Mouse (Mus musculus) midbrain, embryonic 10.5 days (tissue): Measurements from ENCODE around the gene Taar7f. TPM values are rescaled to one million over a fixed set of nuclear protein-coding genes. Genes with fewer than 3 reads are reported as not detected.
"Not testable (repeated sequence)": the region's sequence is repeated elsewhere in the genome, so short reads cannot be mapped to it uniquely, and the experiment has no call there.

Experiments
- DNase-seq: peaks from one replicate; pipeline ENCODE4 v3.0.0-alpha.2; 2017; ENCODE audit warnings: low spot score
- H3K27ac ChIP-seq: fragments of 300-500 bp; sonication (generic); replicated peaks from 2 replicates; pipeline ENCODE4 v1.5.1; 2016; ENCODE audit warnings: mild to moderate bottlenecking
- H3K27me3 ChIP-seq: fragments of 300-500 bp; sonication (generic); 2 replicates; pipeline ENCODE4 v1.6.1; 2016; ENCODE audit warnings: low read depth, mild to moderate bottlenecking; ENCODE audit not compliant: poor library complexity, severe bottlenecking
- H3K36me3 ChIP-seq: fragments of 300-500 bp; sonication (generic); 2 replicates; pipeline ENCODE4 v1.6.1; 2016; ENCODE audit warnings: mild to moderate bottlenecking, moderate library complexity
- H3K4me1 ChIP-seq: fragments of 300-500 bp; sonication (generic); 2 replicates; pipeline ENCODE4 v1.6.1; 2016
- H3K4me3 ChIP-seq: fragments of 300-500 bp; sonication (generic); 2 replicates; pipeline ENCODE4 v1.5.1; 2016; ENCODE audit warnings: mild to moderate bottlenecking, moderate library complexity
- H3K9me3 ChIP-seq: fragments of 300-500 bp; sonication (generic); replicated peaks from 2 replicates; pipeline ENCODE4 v1.6.1; 2016; ENCODE audit warnings: mild to moderate bottlenecking
- whole genome bisulfite sequencing: fragments of 180-500 bp; shearing (Covaris S2); methylation state at CpG from one replicate; pipeline ENCODE4 v1.1.7; 2016; 5-methylcytosine and 5-hydroxymethylcytosine counted together
- polyA plus RNA-seq: library from polyadenylated mRNA; unstranded; fragments of >200 nt; fragmentation: Nextera tagmentation; extraction: Ambion mirVana; gene quantifications from 2 replicates; pipeline ENCODE4 v1.2.1, GENCODE M21; 2016

Taar7f gene
- polyA plus RNA-seq = not detected in 2 replicates

GRCm38 (mm10) chr10:24049210-24049609 lies at the start of gene Taar7f:
TSS of gene Taar7f (plus strand) at chr10:24049510.
- H3K4me3 ChIP-seq = no peak within 1 kb of the TSS
- H3K36me3 ChIP-seq = no peaks in the 10 kb centered on the region
- no peak for DNase-seq
- H3K4me1 ChIP-seq = no peaks in the 10 kb centered on the region
- H3K27me3 ChIP-seq = no peaks in the 10 kb centered on the region
- H3K27ac ChIP-seq = no peak within 1 kb of the TSS
- no peaks in the 10 kb centered on the region for H3K9me3 ChIP-seq

GRCm38 (mm10) chr10:23999639-24000038 lies 49.7 kb upstream of the Taar7f start, which contains the start of gene Taar7b:
TSS of gene Taar7b (plus strand) at chr10:23999939.
- Histone ChIP-seq H3K36me3 (no peaks in the 10 kb centered on the region), H3K27ac (no peak within 1 kb of the TSS), H3K9me3 (no peaks in the 10 kb centered on the region), H3K27me3 (no peaks in the 10 kb centered on the region), H3K4me3 (no peak within 1 kb of the TSS), H3K4me1 (no peaks in the 10 kb centered on the region)
- DNase-seq = no peak
- WGBS = 87% methylated on average over 1 of the region's 1 CpGs

DNA sequence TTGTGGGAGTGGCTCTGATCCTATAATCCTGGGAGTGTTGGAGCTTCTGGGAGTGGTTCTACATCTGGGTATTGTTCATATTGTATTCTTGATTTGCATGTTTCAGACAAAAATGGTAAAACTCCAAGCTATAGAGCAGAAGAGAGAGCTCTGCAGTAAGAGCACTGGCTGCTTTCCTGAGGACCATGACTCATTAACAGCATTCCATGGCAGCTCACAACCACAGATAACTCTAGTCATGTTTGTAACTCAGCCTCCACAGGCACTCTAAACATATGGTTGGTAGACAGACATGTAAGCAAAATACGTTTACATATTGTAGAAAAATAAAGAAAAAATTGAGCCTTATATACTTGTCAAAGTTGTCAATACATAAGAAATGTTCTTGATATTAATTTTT lies 42.9 kb upstream of the Taar7f start:
- H3K4me1 ChIP-seq = no peaks in the 10 kb centered on the region
- DNase-seq = no peak
- H3K36me3 ChIP-seq = no peaks in the 10 kb centered on the region
- H3K9me3 ChIP-seq = no peaks in the 10 kb centered on the region
- WGBS = 77% methylated on average over 1 of the region's 1 CpGs
- H3K27ac ChIP-seq = no peak overlapping the region
- H3K27me3 ChIP-seq = no peaks in the 10 kb centered on the region
- H3K4me3 ChIP-seq = no peak overlapping the region

GRCm38 (mm10) chr10:24007034-24007433 lies 42.3 kb upstream of the Taar7f start:
- H3K4me1 ChIP-seq = no peaks in the 10 kb centered on the region
- WGBS = 79% methylated on average over 2 of the region's 2 CpGs

DNA sequence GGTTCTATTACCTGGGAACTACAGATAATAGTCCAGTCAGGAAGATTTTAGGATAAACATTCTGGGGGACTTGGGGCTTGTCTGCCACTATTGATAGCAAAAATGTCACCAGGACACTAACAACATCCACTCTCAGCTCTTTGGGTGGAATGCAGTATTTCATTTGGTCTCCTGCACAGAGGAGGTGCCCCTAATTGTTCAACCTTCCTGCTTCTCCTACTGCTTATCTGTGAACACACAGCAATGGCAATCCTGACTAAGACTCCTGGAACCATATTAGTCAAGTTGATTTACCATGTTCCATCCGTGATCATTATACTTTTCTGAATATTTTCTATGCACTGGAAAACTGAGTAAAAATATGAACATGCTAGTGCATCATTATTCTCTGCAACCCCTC lies 41.2 kb upstream of the Taar7f start:
- 92% methylated on average over 1 of the region's 1 CpGs for WGBS

More at GRCm38 (mm10) chr10:24007034-24007433, 42.3 kb upstream of the Taar7f start:
- no peaks in the 10 kb centered on the region for H3K27me3 ChIP-seq
- no peak overlapping the region for H3K27ac ChIP-seq
- H3K36me3 ChIP-seq = no peaks in the 10 kb centered on the region
- no peak for DNase-seq
- H3K4me3 ChIP-seq = no peak overlapping the region
- H3K9me3 ChIP-seq = no peaks in the 10 kb centered on the region

DNA sequence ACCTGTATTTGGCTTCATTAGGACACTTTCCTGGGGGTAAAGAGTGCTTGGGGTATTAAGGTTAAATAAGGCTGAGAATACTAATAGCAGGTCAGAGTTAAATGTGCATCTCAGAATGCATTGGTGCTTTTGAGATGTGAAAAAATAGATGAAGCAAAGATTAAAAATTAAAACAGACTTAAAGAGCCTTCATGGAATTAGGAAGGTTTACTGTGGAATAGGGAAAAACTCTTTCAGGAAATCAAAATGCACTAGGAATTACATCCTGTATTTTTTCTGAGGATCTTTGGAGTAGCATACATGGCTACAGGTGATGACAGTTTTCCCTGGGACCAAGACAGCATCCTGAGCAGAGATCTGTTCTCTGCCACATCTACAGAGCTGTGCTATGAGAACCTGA lies 22.4 kb upstream of the Taar7f start, which contains the start of gene Taar7d:
Taar7d (plus strand) TSS at position 301 of the 400 bp plus-strand sequence.
- Histone ChIP-seq H3K27me3 (no peaks in the 10 kb centered on the region), H3K9me3 (no peaks in the 10 kb centered on the region), H3K4me3 (no peak within 1 kb of the TSS), H3K4me1 (no peaks in the 10 kb centered on the region), H3K27ac (no peak within 1 kb of the TSS), H3K36me3 (no peaks in the 10 kb centered on the region)
- DNase-seq = no peak

More for the DNA sequence above, 41.2 kb upstream of the Taar7f start:
- Histone ChIP-seq H3K27me3 (no peaks in the 10 kb centered on the region), H3K36me3 (no peaks in the 10 kb centered on the region), H3K4me1 (no peaks in the 10 kb centered on the region), H3K9me3 (no peaks in the 10 kb centered on the region), H3K27ac (no peak overlapping the region), H3K4me3 (no peak overlapping the region)
- no peak for DNase-seq

- Histone ChIP-seq H3K4me3 (no peak overlapping the region), H3K27me3 (no peaks in the 10 kb centered on the region), H3K36me3 (no peaks in the 10 kb centered on the region), H3K9me3 (no peaks in the 10 kb centered on the region), H3K27ac (no peak overlapping the region), H3K4me1 (no peaks in the 10 kb centered on the region)
- DNase-seq = no peak
These were observed 18.0 kb upstream of the Taar7f start for GRCm38 (mm10) chr10:24031347-24031746.

DNA sequence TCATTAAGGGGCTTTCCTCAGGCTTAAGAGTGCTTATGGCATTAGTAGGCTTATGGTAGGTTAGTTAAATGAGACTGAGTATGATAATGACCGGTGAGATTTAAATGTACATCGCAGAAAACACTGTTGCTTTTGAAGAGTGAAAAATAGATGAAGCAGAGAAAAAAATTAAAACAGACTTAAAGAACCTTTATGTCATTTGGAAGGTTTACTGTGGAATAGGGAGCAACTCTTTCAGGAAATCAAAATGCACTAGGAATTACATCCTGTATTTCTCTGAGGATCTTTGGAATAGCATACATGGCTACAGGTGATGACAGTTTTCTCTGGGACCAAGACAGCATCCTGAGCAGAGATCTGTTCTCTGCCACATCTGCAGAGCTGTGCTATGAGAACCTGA lies 12.0 kb upstream of the Taar7f start, which contains the start of gene Taar7e:
Taar7e (plus strand) TSS at position 301 of the 400 bp plus-strand sequence.
- WGBS = 90% methylated on average over 2 of the region's 2 CpGs
- no peak for DNase-seq
- no peaks in the 10 kb centered on the region for H3K9me3 ChIP-seq

GRCm38 (mm10) chr10:24040120-24040869 lies 9.0 kb upstream of the Taar7f start:
- Histone ChIP-seq H3K36me3 (no peaks in the 10 kb centered on the region), H3K27ac (no peak overlapping the region), H3K4me3 (no peak overlapping the region), H3K4me1 (no peaks in the 10 kb centered on the region), H3K27me3 (no peaks in the 10 kb centered on the region), H3K9me3 (no peaks in the 10 kb centered on the region)
- 69% methylated on average over 2 of the region's 2 CpGs for WGBS
- DNase-seq = no peak

More for the DNA sequence above, 12.0 kb upstream of the Taar7f start, which contains the start of gene Taar7e:
- Histone ChIP-seq H3K36me3 (no peaks in the 10 kb centered on the region), H3K27ac (no peak within 1 kb of the TSS), H3K27me3 (no peaks in the 10 kb centered on the region), H3K4me3 (no peak within 1 kb of the TSS), H3K4me1 (no peaks in the 10 kb centered on the region)

GRCm38 (mm10) chr10:24052039-24052438 lies 2.7 kb downstream of the Taar7f start:
- H3K27ac ChIP-seq = no peak overlapping the region
- 70% methylated on average over 5 of the region's 5 CpGs for WGBS
- no peaks in the 10 kb centered on the region for H3K9me3 ChIP-seq
- H3K36me3 ChIP-seq = no peaks in the 10 kb centered on the region
- H3K4me3 ChIP-seq = no peak overlapping the region
- DNase-seq = no peak
- no peaks in the 10 kb centered on the region for H3K4me1 ChIP-seq
- H3K27me3 ChIP-seq = no peaks in the 10 kb centered on the region

GRCm38 (mm10) chr10:24058986-24059385 lies 9.7 kb downstream of the Taar7f start:
- no peak overlapping the region for H3K4me3 ChIP-seq
- no peaks in the 10 kb centered on the region; the same call in 1 of the 2 replicates for H3K9me3 ChIP-seq
- H3K36me3 ChIP-seq = no peaks in the 10 kb centered on the region
- 94% methylated on average over 3 of the region's 3 CpGs for WGBS
- no peak overlapping the region for H3K27ac ChIP-seq
- H3K4me1 ChIP-seq = no peaks in the 10 kb centered on the region
- DNase-seq = no peak
- no peaks in the 10 kb centered on the region for H3K27me3 ChIP-seq

GRCm38 (mm10) chr10:24074751-24075150 lies 25.4 kb downstream of the Taar7f start:
- not testable (repeated sequence) for H3K27ac ChIP-seq, H3K9me3 ChIP-seq, H3K4me1 ChIP-seq, H3K36me3 ChIP-seq, DNase-seq, H3K27me3 ChIP-seq, H3K4me3 ChIP-seq
- WGBS = 73% methylated on average over 2 of the region's 2 CpGs

- not testable (repeated sequence) for H3K36me3 ChIP-seq, H3K27me3 ChIP-seq, DNase-seq, H3K4me1 ChIP-seq, H3K27ac ChIP-seq, H3K4me3 ChIP-seq, H3K9me3 ChIP-seq
- WGBS = 86% methylated on average over 2 of the region's 4 CpGs
These were observed 26.9 kb downstream of the Taar7f start, which contains the start of gene Taar8a for GRCm38 (mm10) chr10:24076200-24076599. TSS of gene Taar8a (plus strand) at chr10:24076500.
